Mouse (Mus musculus) thymus, postnatal 4 days (tissue): ENCODE measurements at regions not wholly inside any gene's neighbourhood (a gene's known extent, or its start where the extent isn't known, plus 50 kb on each side); places are given as distances from the start of the nearest gene placed in this dataset.
A peak's percentile ranks its signal among the peaks of the same experiment; 100 is the strongest.

Source experiments
- DNase-seq: peaks from one replicate; pipeline ENCODE4 v3.0.0; 2021

DNA sequence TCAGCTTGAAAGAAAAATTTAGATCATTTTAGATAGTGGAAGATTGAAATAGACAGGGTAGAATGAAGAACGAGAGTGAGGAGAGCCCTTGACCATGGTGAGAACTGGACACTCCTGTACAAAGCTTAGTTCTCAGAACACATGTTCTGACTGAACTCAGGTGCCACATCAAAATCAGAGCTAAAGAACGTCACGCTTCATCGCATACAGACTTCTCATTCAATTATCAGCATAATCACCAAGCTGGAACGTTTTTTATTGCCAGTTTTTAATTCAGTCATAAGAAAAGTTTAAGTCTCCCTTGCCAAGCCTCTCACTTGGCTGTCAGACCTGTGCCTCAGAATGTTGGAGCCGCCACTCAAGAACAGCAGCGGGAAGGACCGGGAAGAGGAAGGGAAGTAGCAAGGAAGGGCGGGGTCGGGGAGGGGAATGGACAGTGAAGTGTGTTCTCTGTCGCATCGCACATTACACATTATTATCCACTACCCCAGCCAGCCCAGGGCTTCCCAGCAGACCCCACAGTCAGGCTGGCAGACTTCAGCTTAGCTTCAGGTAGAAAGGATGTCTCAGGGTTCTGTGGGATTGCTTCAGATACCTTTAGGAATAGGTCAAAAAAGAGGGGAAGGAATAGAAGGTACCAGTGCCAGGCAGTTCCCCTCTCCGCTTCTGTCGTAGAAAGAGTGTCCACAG, 140.1 kb upstream of the Smim15 start:
- no peak for DNase-seq

DNA sequence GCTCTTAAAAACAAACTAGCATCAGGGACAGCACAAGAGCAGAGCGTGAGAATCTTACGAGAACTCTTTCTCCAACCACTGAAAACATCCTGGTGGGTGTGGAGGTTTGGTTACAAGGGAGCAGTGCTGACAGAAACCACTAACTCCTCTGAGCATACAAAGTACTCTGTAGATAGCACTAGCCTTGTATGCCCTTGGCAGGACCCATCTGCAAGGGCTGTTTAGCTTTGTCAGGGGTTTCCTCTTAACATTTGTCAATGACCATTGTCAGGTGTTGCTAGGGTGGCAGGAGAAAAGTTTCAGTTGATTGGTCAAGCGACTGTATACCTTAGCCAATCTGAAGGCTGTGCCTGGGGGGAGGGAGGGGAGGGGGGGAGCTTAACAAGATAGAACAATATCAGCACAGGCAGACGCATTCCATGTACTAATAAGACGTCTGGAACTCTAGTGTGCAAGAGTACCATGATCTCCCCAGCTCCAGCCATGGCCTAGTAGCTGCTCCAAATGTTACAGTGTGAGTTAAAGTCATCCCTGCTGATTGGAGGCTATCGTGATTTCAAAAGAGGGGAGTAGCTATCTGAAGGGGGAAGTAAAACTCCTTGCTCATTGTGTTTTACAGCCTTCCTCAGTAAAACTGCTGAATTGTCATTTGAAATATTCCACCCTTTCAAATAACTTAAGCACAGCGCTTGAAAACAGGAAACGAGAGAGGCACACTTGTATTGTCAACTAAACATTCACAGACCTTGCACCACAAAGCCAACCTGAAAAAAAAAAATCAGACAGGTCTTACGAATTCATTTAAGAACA, 140.9 kb upstream of the Smim15 start:
- DNase-seq = peak; percentile 25

DNA sequence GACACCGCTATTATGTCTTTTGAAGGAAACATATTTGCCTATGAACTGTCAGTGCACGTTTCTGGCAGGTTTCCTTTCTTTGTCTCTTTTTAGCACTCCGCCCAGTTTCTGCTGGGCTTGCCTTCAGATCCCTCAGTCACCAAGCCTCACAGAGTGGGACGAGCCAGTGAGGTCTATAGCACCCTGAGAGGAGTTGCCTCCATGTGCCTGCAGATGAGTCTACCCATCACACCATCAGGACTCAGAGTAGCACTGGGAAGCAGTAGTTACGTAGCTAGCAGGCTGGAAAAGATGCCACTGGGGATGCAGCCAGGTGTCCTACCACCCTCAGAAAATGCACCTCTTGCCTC, 141.5 kb upstream of the Smim15 start:
- DNase-seq = peak; percentile 20

DNA sequence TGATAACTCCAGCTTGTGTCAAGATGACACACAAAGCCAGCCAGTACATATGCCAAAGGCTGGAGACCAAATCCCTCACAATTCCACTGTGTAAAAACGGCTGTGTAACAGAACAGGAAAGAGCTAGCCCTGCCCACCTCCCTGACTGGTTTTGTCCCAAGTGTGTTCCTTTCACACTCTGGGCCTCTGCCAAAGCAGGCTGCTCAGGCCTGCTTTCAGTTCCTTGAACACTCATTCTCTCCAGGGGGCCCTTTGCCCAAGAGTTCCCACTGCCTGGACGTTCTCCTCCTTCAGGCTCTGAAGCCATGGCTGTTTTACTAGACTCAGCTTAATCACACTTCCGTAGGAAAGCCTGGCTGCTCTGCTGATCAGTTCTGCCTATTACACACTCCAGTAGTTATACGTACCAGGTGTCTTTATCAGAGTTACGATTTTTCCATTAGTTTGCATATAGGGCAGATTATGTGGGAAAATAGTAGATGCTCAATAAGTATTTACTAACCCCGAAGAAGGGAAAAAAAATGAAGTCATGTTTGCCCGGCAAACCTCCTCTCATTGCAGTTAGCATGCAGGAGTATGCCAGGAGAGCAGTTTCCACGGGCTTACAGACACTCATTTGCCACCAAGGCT, 144.5 kb upstream of the Smim15 start:
- no peak for DNase-seq

DNA sequence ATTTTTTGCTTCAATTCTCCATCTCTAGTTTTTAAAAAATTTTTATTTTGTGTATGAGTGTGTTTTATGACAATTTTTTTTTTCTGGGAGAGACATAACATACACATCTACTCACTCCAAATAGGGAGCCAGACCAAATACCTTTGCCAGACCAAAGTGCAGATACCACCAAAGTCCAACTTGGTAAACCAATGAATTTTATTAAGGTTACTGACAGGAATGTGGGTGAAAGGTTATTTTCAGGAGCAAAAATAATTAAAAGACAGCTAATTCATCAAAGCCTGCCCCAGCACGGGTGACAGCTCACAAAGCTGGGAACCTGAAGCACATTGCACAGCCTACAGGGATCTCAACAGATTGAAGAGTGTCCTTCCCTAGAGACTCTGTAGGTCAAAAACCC, 146.6 kb upstream of the Smim15 start:
- DNase-seq = no peak

DNA sequence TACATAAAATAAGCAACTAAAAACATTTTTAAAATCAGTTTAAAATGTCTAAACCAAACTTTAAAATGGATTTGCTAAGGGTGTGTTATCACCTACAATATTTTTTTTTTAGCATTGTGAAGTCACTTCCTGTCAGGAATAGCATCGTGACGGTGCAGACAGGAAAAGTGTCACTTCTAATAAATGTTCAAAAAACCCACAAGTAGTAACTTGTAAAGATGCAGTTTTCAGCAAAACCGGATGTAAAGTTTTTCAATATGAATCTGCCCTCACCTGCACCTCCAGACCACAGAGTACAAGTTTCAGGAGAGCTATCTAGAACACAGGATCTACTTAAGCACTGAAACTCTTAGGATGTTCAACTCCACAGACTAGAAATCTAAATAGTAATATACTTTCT, 147.1 kb upstream of the Smim15 start:
- no peak for DNase-seq

DNA sequence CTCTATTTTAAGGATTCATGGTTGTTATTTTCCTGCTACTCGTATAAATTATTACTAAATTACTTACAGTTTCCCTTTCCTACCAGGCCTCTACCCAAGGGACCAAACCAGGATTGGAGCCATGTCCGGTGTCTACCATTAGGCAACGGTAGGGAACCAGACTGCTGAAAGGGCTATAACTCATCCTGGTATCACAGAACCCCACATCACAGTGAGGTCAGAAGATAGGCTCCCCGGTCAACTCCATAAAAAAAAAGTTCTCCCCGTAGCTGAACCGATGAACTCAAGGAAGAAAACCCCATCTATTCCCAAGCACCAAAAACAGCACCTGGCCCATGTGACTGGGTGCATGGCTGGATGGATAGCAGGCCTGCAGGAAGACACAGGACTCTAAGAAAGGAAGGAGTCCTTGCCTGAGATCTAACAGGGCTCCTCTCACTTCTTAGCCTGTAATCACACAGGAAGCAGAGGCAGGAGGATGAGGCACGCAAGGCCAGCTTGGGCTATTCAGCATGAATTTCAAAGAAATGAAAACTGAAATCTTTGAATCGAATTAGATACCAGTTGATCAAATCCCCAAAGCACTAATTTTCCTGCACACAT, 150.6 kb upstream of the Smim15 start:
- no peak for DNase-seq

DNA sequence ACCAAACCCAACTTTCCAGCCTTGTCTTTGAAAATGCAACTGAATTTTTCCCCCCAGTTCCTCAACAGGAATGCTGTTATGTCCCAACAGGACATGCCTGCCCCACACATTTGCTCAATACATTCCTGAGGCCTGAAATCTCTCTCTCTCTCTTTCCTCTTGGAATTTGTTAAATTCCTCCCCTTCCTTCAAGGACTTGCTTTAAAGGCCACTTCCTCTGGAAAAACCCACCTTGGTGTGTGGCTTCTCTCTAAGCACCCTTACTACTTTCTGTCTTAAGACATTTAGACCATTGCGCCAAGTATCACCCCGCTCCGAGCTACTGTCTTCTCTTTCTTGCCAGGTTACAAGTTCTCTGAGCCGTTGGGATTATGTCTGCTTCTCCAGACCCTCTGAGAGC, 151.2 kb upstream of the Smim15 start:
- DNase-seq = no peak

DNA sequence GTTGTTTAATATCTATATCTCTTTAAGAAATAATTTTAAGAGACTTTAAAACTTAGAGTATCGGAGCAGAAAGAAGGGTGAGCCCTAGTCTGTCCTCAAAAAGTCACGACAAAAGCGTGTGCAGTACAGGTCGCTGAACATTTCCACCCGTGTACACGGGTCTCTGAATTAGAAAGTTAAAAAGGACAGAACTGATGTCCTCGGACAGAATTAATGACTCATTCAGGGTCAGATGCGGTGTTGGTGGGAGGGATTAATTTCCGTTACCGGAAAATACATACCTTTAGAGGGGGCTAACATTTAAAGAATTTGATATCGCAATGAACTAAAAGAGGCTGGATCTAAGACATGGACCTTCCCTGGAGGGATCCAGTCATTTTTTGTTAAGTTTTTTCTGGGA, 152.3 kb upstream of the Smim15 start:
- no peak for DNase-seq

DNA sequence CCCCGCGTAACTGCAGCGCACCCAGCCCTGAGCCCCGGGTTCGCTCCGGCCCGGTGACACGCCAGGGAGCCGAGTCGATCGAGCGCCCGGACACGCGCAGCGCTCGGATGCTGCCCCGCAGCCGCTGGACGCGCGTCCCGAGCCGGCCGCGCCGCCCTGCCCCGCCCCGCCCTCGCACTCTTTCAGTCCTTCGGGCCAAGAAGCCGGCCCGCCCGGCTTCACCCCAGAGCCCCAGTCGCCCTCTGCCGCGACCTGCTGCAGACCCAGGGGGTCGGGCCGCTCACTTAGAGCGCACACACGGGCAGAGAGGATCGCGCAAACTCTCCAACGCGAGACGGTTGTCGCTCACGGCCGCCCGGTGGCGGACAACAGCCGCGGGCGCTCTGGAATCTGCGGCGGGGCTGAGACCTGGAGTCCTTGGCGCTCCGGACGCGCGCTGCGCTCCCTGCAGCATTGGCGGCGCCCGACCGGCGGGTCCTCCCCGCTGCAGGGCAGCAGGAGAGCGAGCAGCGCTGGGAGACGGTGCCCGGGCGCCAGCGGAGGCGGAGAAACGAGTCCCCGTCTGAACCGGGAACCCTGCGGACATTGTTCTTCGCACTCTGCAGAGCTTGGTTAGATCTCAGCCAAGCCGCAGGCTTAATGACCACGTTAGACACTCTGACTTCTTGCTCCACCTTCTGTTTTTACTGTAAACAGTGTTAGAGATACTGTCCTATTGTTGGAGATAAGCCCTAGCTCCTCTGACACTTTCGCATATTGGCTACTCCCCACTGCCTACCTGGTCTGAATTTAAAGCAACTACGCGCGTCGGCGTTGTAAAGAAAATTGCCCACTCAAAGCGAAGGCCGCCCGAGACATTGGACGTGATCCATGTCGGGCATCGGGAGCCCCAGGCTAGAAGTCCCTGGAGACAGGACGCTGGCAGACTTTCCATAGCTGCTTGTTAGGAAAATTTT, 153.1 kb upstream of the Smim15 start:
- DNase-seq = peak; percentile 75

DNA sequence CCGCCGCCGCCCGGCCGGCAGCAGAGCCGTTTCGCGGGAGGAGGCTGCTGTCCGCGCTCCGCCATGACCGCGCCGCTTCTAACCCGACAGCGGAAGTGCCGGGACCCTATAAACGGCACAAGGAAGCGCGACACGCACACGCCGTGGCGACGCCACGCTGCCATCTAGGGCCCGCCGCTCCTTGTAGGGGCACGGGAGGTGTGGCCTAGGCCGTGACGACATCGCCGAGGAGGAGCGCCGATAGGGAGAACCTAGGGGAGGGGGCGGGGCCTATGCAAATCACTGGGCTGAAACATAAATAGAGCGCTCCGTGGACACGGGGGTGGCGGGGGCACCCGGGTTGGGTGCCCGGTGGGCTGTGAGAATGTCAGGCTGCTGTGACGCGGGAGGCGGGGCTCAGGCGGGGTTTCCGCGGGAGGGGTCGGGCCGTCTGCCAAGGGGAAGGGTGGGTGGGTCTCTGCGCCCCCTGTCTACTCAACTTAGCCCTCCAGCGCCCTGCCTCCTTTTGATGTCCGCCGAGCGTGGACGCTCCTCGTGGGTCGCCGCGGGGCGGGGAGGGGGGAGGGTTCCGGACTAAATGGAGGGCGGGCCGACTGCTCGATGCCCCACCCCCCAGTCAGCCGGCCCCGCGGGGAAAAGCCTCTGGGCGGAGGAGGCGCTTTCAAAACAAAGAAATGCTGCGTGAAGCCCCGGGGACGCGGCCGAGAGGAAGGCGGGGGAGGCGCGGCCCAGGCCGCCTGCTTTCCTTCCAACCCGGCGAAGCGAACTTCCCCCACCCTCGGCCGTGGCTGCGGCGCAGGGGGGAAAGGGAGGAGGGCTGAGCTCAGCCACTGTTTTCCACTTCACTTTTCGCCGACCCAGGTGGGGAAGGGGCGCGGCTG, 154.0 kb upstream of the Smim15 start:
- peak; percentile 100 for DNase-seq

DNA sequence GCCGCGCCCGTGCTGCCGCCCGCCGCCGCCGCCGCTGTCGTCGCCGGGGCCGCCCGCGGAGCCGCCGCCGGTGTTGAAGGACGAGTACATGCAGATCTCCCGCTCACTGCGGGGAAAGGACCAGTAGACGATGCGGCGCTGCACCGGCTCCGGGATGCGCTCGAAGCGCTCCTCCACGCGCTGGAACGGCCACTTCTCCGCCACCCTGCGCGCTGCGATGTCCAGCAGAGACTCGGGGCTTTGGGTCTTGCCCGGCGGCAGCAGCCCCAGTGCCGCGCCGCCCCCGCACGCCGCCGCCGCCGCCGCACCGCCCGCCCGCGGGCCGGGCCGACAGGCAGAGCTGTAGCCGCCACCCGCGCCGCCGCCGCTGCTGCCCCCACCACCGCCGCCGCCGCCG, 154.7 kb upstream of the Smim15 start:
- DNase-seq = no peak

DNA sequence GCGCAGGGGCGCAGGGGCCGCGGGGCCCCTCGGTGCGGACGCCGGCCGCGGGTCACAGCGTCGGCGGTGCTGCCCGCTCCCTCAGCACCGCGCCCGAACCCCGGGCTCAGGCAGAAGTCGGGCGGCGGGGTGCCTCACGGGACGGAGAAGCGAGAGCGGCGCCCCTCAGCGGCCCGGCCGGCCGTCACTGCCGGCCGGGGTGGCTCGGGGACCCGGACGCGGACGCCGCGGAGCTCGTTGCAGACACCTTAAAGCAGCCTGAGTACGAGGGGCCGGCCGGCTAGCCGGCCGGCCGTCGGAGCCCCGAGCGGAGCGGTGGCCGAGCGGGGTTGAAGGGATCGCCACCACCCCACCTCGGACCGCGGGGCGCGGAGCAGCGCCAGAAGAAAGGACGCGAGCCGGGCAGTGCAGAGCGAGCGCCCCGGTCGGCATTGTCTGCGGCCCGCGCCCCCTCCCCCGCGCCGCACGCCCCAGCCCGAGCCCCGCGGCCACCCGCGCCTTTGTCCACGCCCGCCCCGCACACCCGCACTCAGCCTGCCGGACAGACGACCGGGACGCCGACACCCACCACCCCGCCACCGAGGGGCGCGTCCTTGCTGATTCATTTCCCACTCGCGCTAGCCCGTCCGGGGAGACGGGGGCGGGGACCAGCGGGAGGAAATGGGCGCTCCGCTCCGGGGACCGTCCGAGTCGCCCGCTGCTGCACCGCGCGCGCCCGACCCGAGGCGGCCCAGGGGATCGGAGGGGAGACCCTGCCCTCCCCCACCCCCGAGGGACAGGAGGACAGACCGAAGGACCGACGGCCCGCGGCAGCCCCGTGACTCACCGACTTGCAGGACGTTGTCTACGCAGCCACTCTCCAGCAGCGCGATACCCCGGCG, 155.4 kb upstream of the Smim15 start:
- peak; percentile 67 for DNase-seq

DNA sequence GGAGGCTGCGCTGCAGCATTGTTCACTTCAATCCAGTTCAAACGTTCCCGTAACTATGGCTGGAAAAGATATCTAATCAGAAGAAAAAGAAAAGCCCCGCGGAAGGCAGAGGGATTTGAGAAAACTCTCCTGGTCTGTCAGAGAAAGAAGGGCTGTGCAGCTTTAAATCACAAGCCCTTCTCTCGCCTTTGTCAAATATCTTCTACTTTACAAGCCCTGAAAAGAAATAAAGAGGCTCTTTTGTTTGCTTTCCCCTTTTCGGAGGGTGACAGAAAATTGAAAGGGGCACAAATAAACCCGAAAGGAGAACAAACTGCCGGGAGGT, 156.1 kb upstream of the Smim15 start:
- DNase-seq = no peak

DNA sequence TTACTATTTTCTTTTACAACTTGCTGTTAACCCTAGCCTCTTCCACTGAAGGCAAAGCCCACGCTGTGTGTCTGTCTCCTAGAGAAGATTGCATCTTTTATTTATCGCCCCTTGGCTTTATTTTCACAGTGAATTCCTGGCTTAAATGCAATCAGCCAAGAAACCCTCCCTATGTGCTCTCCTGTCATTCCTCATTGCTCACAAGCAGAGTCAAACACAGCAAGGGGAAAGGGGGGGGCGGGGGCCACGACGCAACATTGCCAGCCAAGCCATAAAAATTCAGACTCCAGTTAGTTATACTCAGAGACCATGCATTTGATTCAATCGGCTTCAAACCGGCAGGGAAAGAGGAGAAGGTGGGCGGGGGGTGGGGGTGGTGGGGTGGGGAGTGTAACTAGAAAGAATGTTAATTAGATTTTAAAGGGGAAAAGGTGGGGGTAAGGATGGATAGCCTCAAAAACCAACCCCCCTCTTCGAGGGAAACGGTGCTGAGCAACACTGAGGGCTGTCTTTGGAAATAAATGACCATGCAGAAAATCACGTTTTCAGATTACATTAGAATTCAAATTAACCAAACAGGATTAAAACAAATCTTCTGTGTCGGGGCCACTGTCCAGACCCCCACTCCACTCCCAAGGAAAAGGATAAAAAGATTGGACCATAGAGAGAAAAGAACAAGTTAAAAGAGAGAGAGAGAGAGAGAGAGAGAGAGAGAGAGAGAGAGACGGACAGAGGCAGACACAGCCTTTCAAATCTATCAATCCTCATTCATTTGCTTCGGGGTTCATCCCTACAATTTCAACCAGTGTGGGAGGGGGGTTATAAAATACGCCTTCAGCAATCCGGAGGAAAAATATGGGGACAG, 156.6 kb upstream of the Smim15 start:
- no peak for DNase-seq

DNA sequence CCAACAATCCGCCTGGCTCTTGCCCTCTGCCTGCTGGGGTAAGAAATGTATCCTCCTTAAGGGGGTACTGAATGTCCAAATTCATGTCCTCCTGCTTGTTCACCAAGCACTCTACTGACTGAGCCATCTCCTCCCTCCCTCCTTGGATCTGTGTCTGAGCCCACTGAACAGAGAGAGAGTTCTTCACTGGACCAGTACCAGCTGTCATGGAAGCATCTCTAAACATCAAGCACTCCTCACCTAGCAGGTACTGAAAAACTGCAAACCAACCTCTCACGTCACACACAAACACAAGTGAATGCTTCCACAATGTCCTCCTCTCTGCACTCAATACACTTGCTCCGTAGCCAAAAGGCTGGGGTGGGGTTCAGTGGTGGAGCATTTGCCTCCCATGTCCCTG, 159.4 kb upstream of the Smim15 start:
- no peak for DNase-seq

DNA sequence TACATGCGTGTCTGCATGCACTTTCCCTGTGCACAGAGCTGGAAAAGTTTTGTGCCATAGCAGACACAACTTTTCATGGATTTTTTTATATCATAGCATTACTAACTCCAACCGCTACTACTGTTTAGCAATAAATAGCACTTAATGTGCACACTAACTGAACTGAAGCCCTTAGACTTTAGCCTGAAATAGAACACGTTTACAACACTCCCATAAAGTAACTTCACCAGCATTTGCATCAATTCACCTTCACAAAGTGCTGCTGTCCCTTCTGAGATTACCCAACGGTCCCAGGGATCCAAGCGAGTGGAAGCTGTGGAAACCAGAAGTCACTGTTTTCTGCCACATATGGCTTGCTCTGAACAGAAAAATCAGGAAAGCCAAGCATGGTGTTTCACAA, 161.9 kb upstream of the Smim15 start:
- DNase-seq = no peak

DNA sequence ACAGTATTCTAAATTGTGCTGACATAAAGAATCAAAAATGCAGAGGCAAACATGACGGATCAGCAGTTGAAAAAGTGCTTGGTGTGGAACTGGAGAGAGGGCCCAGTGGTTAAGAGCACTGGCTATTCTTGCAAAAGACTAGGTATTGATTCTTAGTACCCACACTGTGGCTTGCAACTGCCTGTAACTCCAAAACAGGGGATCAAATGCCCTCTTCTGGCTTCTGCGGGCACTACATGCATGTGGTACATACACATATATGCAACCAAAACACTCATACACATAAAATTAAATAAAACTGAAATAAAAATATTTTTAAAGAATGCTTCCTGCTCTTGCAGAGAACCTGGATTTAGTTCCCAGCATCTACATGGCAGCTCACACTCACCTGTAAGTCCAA, 163.7 kb upstream of the Smim15 start:
- no peak for DNase-seq

DNA sequence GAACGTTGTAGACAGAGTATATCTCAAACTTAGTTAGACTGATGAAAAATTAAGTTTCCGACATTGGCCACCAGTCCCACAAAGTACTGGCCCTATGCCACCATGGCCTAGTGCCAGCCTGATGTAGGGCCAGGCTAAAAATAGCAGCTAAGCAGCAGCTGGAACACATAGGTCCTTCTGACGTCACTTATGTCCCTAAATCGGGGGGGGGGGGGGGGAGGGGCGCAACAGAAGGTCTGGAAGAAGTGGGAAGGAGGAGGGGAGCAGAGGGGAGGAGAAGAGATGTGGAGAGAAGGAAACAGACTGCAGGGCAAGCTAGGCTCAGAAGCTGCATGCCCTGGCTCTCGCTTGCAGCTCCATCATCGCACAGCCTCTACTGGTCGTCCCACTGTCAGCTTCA, 164.7 kb upstream of the Smim15 start:
- DNase-seq = no peak

DNA sequence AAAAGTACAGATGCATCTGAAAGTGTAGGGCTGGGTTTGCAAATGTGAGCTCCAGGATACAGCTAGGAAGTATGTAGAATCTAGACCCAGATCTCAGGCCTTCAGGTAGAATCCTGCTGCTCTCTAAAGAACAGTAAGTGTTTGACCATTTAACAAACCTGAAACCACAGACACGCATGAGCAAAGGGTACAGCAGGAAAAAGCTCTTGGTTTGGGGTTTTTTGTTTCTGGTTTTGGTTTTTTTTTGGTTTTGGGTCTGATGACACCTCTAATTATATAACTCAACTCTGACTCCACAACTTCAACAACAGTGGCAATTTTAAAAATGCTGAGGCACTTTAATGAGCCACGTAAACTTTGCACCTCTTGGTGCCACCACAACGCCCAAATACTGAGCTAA, 165.3 kb upstream of the Smim15 start:
- DNase-seq = no peak
